Mouse (Mus musculus) lung, postnatal 0 days (tissue): ENCODE measurements around the gene Igdcc4. TPM values are rescaled to one million over a fixed set of nuclear protein-coding genes. Genes with fewer than 3 reads are reported as not detected.

Experiments
- ATAC-seq: fragments of 200-750 bp; cut with Nextera tagmentation; 2 replicates; pipeline ENCODE4 v1.8.0; 2017; ENCODE audit warnings: moderate library complexity
- DNase-seq: peaks from one replicate; pipeline ENCODE4 v3.0.0-alpha.2; 2016; ENCODE audit warnings: low spot score
- H3K27ac ChIP-seq: fragments of 300-500 bp; sonication (generic); 2 replicates; pipeline ENCODE4 v1.5.1; 2014; ENCODE audit warnings: antibody characterized with exemption, mild to moderate bottlenecking, low read length, mixed read lengths
- H3K27me3 ChIP-seq: fragments of 300-500 bp; sonication (generic); replicated peaks from 2 replicates; pipeline ENCODE4 v1.6.1; 2014; ENCODE audit warnings: low read length, mixed read lengths; ENCODE audit not compliant: insufficient read depth
- H3K36me3 ChIP-seq: fragments of 300-500 bp; sonication (generic); 2 replicates; pipeline ENCODE4 v1.6.1; 2014; ENCODE audit warnings: low read length, mixed read lengths; ENCODE audit not compliant: insufficient read depth
- H3K4me1 ChIP-seq: fragments of 300-500 bp; sonication (generic); 2 replicates; pipeline ENCODE4 v1.6.1; 2014; ENCODE audit warnings: antibody characterized with exemption, low read depth, low read length, mixed read lengths; ENCODE audit not compliant: insufficient read depth
- H3K4me2 ChIP-seq: fragments of 300-500 bp; sonication (generic); replicated peaks from 2 replicates; pipeline ENCODE4 v1.6.1; 2014; ENCODE audit warnings: low read depth, mild to moderate bottlenecking, low read length, moderate library complexity, mixed read lengths
- H3K4me3 ChIP-seq: fragments of 300-500 bp; sonication (generic); 2 replicates; pipeline ENCODE4 v1.5.1; 2014; ENCODE audit warnings: low read depth, low read length
- H3K9ac ChIP-seq: fragments of 300-500 bp; sonication (generic); replicated peaks from 2 replicates; pipeline ENCODE4 v1.6.1; 2014; ENCODE audit warnings: low read depth, mild to moderate bottlenecking
- H3K9me3 ChIP-seq: fragments of 300-500 bp; sonication (generic); 2 replicates; pipeline ENCODE4 v1.6.1; 2016; ENCODE audit warnings: low read length, mixed read lengths
- CTCF ChIP-seq: IDR thresholded peaks from 2 replicates; pipeline ENCODE4 v1.5.1; 2016; ENCODE audit warnings: antibody characterized with exemption, mild to moderate bottlenecking
- EP300 ChIP-seq: IDR thresholded peaks from 2 replicates; pipeline ENCODE4 v1.6.1; 2016; ENCODE audit warnings: antibody characterized with exemption, mild to moderate bottlenecking, control low read depth
- WGBS: fragments of 180-500 bp; shearing (Covaris S2); extraction: QIAGEN DNeasy Blood & Tissue Kit; methylation state at CpG from one replicate; pipeline ENCODE4 v1.1.7; 2014; 5-methylcytosine and 5-hydroxymethylcytosine counted together
- polyA plus RNA-seq: library from polyadenylated mRNA; unstranded; fragments of >200 nt; fragmentation: Nextera tagmentation; extraction: Ambion mirVana; gene quantifications from 2 replicates; pipeline ENCODE4 v1.2.1, GENCODE M21; 2015

Gene Igdcc4
- polyA plus RNA-seq, 1 experiment from 2014 or later, result 1.7 TPM

DNA sequence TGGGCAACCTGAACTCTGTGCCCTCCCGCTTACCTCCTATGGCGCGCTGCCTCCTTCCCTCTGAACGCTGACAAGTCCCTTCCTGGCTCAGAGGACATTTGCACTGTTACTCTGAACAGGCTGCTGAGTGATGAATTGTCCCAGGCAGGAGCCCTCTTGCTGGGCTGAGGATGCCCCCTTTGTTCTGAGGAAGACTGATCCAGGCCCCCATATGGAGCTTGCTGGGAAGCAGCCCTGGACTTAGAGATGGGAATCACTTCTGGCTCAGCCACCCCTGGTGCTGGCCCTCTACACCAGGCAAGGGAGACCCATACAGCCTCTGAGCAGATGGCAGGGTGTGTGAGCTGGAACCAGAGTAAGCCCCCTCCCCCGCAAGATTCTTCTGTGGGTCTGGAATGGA lies 44.7 kb downstream of the Igdcc4 start:
- no peaks in the 10 kb centered on the region for H3K36me3 ChIP-seq
- WGBS, result 85% methylated on average over 5 of the region's 5 CpGs
- no peak overlapping the region for H3K4me2 ChIP-seq
- H3K4me1 ChIP-seq, result peaks cover 4% of the 10 kb centered on the region; the same call in 1 of the 2 replicates
- H3K9me3 ChIP-seq, result no peaks in the 10 kb centered on the region
- DNase-seq (no peak), ATAC-seq (no peak)
- H3K4me3 ChIP-seq, result no peak overlapping the region
- no peak overlapping the region for H3K27ac ChIP-seq
- TF ChIP-seq CTCF (no peak), EP300 (no peak)
- no peak overlapping the region for H3K9ac ChIP-seq
- 0 out of 2 replicates have a peak, but pooled peaks cover 5% of the 10 kb centered on the region for H3K27me3 ChIP-seq

DNA sequence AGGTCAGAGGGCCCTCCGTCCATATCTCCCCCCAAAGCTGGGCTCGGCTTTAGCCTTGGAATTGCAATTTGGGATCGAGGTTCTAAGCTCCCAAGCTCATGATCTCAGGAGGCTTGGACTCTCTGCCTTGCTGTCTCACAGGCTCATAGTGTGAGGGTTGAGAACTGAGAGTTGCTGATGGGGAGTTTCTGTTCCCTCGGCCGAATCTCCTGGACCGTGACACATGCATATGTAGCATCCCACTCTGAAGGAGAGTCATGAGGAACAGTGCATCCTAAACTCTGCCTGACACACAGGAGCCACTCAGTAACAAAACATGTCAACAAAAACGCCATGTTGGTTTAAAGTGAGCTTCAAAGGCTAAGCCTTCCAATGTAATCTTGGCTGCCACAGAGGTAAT lies 47.2 kb downstream of the Igdcc4 start:
- Histone ChIP-seq H3K36me3 (no peaks in the 10 kb centered on the region), H3K27ac (no peak overlapping the region), H3K4me2 (no peak overlapping the region), H3K4me3 (no peak overlapping the region), H3K9ac (no peak overlapping the region), H3K4me1 (no peaks in the 10 kb centered on the region), H3K27me3 (no peaks in the 10 kb centered on the region), H3K9me3 (no peaks in the 10 kb centered on the region)
- no peak for DNase-seq
- 81% methylated on average over 7 of the region's 7 CpGs for WGBS
- ATAC-seq, result no peak
- TF ChIP-seq EP300 (no peak), CTCF (no peak)

DNA sequence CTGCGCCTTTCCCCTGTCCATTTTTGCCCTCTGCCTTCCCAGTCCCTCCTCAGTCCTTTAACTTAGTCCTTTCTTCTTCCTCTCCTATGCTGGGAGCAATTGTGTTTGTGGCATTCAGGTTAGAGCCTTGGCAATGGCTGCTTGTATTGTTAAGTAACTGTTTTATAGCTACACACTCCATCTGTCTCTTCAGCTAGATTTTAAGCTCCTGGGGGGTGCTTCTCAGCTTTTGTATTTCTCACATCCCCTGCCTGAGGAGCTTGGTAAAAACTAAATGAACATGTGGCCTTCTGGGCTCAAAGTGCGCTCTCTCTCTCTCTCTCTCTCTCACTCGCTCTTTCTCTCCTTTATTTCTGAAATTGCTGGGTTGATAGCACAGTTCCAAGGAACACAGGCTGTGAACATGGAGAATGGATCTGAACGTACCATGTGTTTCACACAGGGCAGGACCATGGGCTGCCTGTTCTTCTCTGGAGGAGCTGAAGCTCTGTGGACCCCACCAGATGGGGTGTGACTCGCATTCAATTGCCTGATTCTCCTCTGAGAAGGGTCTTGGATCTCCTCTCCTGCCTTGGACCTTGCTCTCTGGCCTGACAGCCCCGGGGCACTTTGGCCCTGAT lies 51.5 kb downstream of the Igdcc4 start:
- DNase-seq (no peak), ATAC-seq (no peak)
- TF ChIP-seq CTCF, result no peak
- TF ChIP-seq EP300, result no peak
- Histone ChIP-seq H3K4me3 (no peak overlapping the region), H3K4me1 (no peaks in the 10 kb centered on the region), H3K9me3 (no peaks in the 10 kb centered on the region), H3K27ac (no peak overlapping the region), H3K27me3 (no peaks in the 10 kb centered on the region), H3K36me3 (no peaks in the 10 kb centered on the region), H3K4me2 (no peak overlapping the region), H3K9ac (no peak overlapping the region)
- WGBS, result 68% methylated on average over 6 of the region's 6 CpGs

DNA sequence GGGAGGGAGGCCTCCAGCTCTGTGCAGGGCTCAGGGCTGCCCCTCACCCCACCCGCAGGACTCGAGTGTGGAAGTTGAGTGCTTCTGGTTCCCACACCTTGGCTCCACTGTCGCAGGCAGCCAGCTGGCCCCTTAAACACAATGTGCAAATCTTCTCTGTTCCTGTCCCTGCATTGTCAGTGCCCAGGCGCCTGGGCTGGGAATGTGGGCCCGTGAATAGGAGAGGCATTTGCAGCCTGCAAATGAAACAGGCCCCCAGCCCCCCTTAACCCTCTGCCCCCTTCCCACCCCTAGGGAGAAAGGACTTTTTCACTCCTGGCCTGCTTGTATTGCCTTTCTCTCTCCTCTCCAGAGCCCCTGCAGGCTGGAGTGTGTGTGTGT lies 52.0 kb downstream of the Igdcc4 start:
- DNase-seq, result no peak
- Histone ChIP-seq H3K27ac (no peak overlapping the region), H3K9me3 (no peaks in the 10 kb centered on the region), H3K4me2 (no peak overlapping the region), H3K4me1 (no peaks in the 10 kb centered on the region), H3K9ac (no peak overlapping the region), H3K4me3 (no peak overlapping the region), H3K27me3 (no peaks in the 10 kb centered on the region), H3K36me3 (no peaks in the 10 kb centered on the region)
- no peak for ATAC-seq
- WGBS, result 15% methylated on average over 5 of the region's 5 CpGs
- TF ChIP-seq EP300, result no peak
- no peak for TF ChIP-seq CTCF

DNA sequence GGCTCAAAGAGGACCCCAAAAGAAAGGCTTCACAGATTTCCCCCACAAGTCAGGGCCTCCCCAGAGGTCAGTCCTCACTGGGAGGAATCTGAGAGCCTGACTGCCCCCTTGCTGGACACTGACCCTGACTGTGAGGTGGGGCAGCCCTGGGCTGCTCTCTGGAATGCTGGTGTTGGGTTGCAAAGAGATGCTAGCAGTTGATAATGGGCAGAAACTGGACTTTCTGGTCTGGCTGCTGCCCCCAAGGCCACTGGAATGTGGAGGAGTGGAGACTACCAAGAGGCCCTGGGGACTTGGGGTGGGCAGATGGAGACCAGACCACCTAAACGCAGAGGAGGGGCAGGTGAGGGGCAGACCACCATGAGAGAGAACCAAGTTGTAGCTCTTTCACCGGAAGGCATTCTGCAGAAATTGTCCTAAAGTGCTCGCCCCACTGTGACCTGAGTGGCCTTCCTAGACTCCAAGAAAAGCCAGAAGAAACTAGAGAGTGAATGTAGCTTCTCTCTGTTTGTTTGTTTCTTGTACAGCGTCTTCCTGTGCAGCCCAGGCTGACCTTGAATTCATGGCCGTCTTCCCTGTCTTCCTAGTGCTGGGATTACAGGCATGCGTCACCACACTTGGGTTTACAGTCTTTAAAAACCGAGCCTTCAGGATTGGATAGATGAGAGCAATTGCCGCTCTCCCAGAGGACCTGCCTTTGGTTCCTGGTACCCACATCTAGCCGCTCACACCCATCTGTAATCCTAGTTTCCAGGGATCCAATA lies 53.6 kb downstream of the Igdcc4 start:
- no peaks in the 10 kb centered on the region for H3K9me3 ChIP-seq
- H3K4me1 ChIP-seq, result no peaks in the 10 kb centered on the region
- TF ChIP-seq CTCF, result no peak
- no peak for TF ChIP-seq EP300
- no peak overlapping the region for H3K4me3 ChIP-seq
- H3K36me3 ChIP-seq, result no peaks in the 10 kb centered on the region
- no peak overlapping the region for H3K27ac ChIP-seq
- H3K9ac ChIP-seq, result no peak overlapping the region
- no peak overlapping the region for H3K4me2 ChIP-seq
- no peaks in the 10 kb centered on the region for H3K27me3 ChIP-seq
- ATAC-seq, result no peak
- 49% methylated on average over 9 of the region's 9 CpGs for WGBS
- no peak for DNase-seq

DNA sequence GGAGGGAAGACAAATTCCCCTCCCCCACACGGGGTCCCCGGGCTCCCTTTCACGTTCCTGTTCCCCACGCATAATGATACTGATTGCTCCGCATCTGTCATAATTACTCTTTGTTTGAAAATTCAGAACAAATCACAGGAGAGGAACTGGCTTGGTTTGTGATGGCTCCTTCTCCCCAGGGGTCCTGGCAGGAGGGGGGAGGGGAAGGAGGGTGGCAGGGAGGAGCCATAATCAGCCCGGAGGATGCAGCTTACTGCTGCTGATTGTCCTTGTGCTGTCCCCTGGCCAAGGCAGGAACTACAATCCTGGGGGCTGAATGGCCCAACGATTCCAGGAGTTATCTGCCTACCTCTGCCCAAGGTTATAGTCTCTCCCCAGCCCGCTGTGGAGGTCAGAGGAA lies 55.3 kb downstream of the Igdcc4 start:
- Histone ChIP-seq H3K27me3 (peaks cover under 1% of the 10 kb centered on the region; the same call in 1 of the 2 replicates), H3K4me3 (no peak overlapping the region), H3K9ac (no peak overlapping the region), H3K4me1 (no peaks in the 10 kb centered on the region), H3K9me3 (no peaks in the 10 kb centered on the region), H3K27ac (no peak overlapping the region), H3K36me3 (no peaks in the 10 kb centered on the region), H3K4me2 (no peak overlapping the region)
- no peak for ATAC-seq
- WGBS, result 14% methylated on average over 8 of the region's 8 CpGs
- TF ChIP-seq CTCF, result no peak
- no peak for TF ChIP-seq EP300
- no peak for DNase-seq
